Mouse (Mus musculus) cerebellum, adult 11-12 months (tissue): ENCODE results near the gene Cnrip1.

Experiments used
- DNase-seq: peaks from one replicate; pipeline ENCODE4 v3.0.0; 2022

Gene Cnrip1

DNA sequence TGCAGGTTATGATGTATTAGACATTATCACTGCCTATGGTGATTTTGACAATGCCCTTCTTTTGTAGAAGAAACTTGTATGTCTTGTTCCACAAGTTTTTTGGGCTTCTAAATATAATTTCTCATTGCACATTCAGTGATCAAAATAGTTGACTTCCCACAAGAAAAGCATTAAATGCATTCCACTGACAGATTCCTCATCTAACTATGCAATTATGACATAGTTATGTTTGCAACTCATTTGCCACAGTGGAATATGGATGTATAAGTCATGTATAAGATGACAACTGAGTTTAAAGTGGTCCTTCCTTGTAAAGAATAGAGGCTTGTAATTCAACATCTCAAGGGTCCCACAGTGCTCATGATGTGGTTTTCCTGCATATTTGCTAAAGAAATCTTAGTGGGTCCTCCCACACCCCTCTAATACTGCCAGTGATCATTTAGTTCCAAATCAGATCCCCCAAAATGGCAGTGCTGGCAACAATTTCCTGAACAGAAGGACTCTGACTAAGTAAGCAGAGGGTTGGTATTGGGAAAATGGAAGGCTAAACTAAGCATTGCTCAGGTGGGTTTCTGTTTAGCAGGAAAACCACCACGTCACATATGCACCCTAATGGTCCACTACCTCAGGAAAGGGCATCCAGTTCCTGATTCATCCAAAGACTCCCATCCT is 61.2 kb downstream of the Cnrip1 start:
- no peak for DNase-seq

DNA sequence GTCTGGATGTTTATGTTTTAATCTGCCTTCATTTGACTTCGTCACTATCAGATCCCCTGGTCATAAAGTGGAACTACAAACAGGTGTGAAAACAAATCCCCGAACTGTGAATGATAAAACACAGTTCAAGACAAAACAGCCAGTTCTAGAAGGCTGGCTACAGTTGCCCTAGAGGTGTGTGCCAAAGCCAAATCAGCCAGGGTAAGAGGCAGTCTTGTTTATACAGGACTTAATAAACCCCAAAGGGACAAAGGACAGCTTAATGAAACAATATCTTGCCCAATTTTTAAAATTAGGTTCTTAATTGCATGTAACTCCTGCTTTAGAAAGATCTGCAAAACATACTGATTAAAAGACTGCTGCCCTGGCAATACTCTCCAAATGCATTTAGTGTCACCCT is 75.0 kb downstream of the Cnrip1 start:
- no peak for DNase-seq
